Mouse (Mus musculus) monocyte, adult 2 months (primary cell): ENCODE measurements at regions not wholly inside any gene's neighbourhood (a gene's known extent, or its start where the extent isn't known, plus 50 kb on each side); places are given as distances from the start of the nearest gene placed in this dataset.
"Not testable (repeated sequence)": the region's sequence is repeated elsewhere in the genome, so short reads cannot be mapped to it uniquely, and the experiment has no call there.

Experiments used
- DNase-seq, 2 experiments: peaks; one replicate each; pipeline ENCODE4 v3.0.0; 2022; ENCODE audit warnings: low spot score in 2 of 2, low read depth in 1 of 2

- not testable (repeated sequence) for DNase-seq
Measured at GRCm38 (mm10) chr12:115759041-115759440, 288.5 kb upstream of the Zfp386 start.

- not testable (repeated sequence) for DNase-seq
Measured at GRCm38 (mm10) chr12:115761766-115762165, 285.8 kb upstream of the Zfp386 start.

- not testable (repeated sequence) for DNase-seq
Measured at GRCm38 (mm10) chr12:115764939-115765479, 282.5 kb upstream of the Zfp386 start.

- not testable (repeated sequence) for DNase-seq
Measured at GRCm38 (mm10) chr12:115771176-115771575, 276.3 kb upstream of the Zfp386 start.

- DNase-seq: not testable (repeated sequence)
Measured at GRCm38 (mm10) chr12:115790369-115790768, 257.2 kb upstream of the Zfp386 start.

- not testable (repeated sequence) for DNase-seq
Measured at GRCm38 (mm10) chr12:115802499-115802898, 245.0 kb upstream of the Zfp386 start.

- DNase-seq: not testable (repeated sequence)
Measured at GRCm38 (mm10) chr12:115803675-115804074, 243.8 kb upstream of the Zfp386 start.

- no peak for DNase-seq
Measured at GRCm38 (mm10) chr12:115807978-115808377, 239.5 kb upstream of the Zfp386 start.
